Mouse (Mus musculus): ENCODE data around the gene Cnn1. TPM values are rescaled to one million over a fixed set of nuclear protein-coding genes. Genes with fewer than 3 reads are reported as not detected.
"Not testable (repeated sequence)": the region's sequence is repeated elsewhere in the genome, so short reads cannot be mapped to it uniquely, and the experiment has no call there.

The Cnn1 gene
- polyA plus RNA-seq, 1 experiment from 2014 or later: 1.5 TPM

DNA sequence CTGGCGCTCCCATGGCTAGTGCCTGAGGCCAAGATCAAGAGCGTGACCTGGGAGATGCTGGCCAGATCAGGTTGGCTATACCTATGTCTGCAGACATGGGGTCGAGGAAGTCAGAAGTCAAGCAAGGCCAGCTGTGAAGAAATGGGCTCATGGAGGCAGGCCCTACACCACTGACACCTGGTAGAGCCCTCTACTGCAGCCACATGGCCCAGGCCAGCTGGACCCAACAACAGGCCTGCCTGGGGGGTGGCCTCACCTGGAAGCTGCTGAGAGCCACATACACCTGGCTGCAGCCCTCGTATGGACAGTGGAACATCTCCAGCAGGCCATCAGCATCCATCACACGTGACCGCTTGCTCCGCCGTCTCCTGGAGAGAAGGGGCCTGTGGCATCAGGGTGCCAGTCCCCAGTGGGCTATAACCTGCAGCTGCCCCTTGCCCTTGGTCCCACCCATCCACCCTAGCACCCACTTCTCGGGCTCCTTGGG is 41.9 kb upstream of the Cnn1 start:
- peaks cover 42% of the 10 kb centered on the region for H3K36me3 ChIP-seq
- H3K27ac ChIP-seq: no peak overlapping the region
- peaks cover 45% of the 10 kb centered on the region for H3K27me3 ChIP-seq
- no peak for ATAC-seq (ENCODE audit: insufficient number of reproducible peaks, insufficient read depth, low FRiP score, low TSS enrichment, low read depth)
- 92% methylated on average over 9 of the region's 9 CpGs for WGBS
- H3K9me3 ChIP-seq: no peaks in the 10 kb centered on the region
- peaks cover 7% of the 10 kb centered on the region for H3K4me1 ChIP-seq (replicated peaks)
- no peak overlapping the region for H3K4me2 ChIP-seq
- H3K4me3 ChIP-seq (replicated peaks): no peak overlapping the region
- no peak overlapping the region for H3K9ac ChIP-seq (replicated peaks)

DNA sequence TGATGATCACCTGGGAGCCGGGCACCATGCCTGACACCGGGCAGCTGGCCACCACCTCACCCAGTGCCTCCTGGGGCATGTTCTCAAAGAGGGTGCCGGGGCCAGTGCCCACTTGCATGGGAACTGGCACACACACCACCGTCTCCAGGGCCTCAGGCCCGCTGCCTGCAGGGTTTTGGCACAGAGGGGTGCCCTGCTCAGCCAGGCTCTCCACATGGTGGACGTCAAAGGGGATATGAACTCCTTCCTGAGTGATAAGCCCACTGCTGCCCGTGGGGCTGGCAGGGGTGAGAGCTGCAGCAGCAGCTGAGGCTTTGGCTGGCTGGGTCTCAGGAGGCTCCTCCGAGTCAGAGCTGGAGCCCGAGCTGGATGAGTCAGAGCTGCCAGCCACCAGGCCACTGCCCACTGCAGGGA is 41.0 kb upstream of the Cnn1 start:
- Histone ChIP-seq H3K4me2 (no peak overlapping the region), H3K36me3 (peaks cover 51% of the 10 kb centered on the region), H3K27ac (no peak overlapping the region), H3K4me3 (replicated peaks) (no peak overlapping the region), H3K9ac (replicated peaks) (no peak overlapping the region), H3K27me3 (peaks cover 36% of the 10 kb centered on the region), H3K4me1 (replicated peaks) (peaks cover 6% of the 10 kb centered on the region; the same call in 1 of the 2 replicates), H3K9me3 (no peaks in the 10 kb centered on the region)
- 86% methylated on average over 9 of the region's 9 CpGs for WGBS
- no peak for ATAC-seq (ENCODE audit: insufficient number of reproducible peaks, insufficient read depth, low FRiP score, low TSS enrichment, low read depth)

DNA sequence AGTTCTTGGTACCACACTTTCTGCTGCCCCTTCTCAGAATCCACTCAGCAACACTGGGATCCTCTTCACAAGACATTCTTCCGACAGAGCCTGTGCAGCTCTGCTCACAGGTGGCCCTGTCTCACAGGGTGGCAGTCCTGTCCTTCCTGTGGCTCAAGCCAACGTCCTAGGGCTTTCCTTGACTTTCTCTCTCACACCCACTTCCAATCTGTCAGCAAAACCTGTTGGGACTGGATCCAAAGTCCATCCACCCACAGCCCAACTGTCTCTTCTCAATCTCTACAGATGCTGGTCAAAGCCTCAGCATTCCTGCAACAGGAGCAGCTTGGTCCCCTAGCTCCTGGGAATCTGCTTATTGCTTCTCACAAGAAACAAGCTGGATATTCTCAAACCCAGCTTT is 37.7 kb upstream of the Cnn1 start:
- no peaks in the 10 kb centered on the region for H3K4me1 ChIP-seq (replicated peaks)
- H3K36me3 ChIP-seq: peaks cover 83% of the 10 kb centered on the region
- H3K9ac ChIP-seq (replicated peaks): 0 out of 2 replicates have a peak overlapping the region, but pooled peaks have one; percentile 18
- no peak overlapping the region for H3K27ac ChIP-seq
- 78% methylated on average over 2 of the region's 2 CpGs for WGBS
- H3K9me3 ChIP-seq: no peaks in the 10 kb centered on the region
- H3K4me3 ChIP-seq (replicated peaks): no peak overlapping the region
- no peak for ATAC-seq (ENCODE audit: insufficient number of reproducible peaks, insufficient read depth, low FRiP score, low TSS enrichment, low read depth)
- H3K4me2 ChIP-seq: no peak overlapping the region
- H3K27me3 ChIP-seq: peaks cover 3% of the 10 kb centered on the region; the same call in 1 of the 2 replicates

DNA sequence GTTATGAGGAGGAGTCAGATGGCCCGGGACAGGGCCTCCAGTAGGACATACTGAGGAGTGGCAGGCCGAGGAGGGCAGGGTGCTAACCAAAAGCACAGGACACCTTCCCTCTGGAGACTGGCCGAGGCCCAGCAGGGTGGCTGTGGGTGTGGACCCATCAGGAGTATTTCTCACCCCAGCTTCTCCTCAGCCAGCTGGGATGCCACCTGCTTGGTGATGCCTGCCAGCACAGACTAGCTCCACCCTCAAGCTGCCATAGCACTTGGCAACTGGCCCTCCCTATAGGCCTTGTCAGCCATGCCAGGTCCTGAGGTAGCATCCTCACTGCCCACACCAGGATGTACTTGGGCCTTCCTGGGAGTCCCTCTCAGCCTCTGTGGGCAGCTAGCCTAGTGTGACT is 34.7 kb upstream of the Cnn1 start:
- no peaks in the 10 kb centered on the region for H3K9me3 ChIP-seq
- no peak overlapping the region for H3K27ac ChIP-seq
- ATAC-seq (ENCODE audit: insufficient number of reproducible peaks, insufficient read depth, low FRiP score, low TSS enrichment, low read depth): no peak
- 94% methylated on average over 3 of the region's 3 CpGs for WGBS
- no peak overlapping the region for H3K9ac ChIP-seq (replicated peaks)
- no peak overlapping the region for H3K4me3 ChIP-seq (replicated peaks)
- H3K27me3 ChIP-seq: no peaks in the 10 kb centered on the region
- peaks cover 78% of the 10 kb centered on the region for H3K36me3 ChIP-seq
- H3K4me2 ChIP-seq: no peak overlapping the region
- no peaks in the 10 kb centered on the region for H3K4me1 ChIP-seq (replicated peaks)

DNA sequence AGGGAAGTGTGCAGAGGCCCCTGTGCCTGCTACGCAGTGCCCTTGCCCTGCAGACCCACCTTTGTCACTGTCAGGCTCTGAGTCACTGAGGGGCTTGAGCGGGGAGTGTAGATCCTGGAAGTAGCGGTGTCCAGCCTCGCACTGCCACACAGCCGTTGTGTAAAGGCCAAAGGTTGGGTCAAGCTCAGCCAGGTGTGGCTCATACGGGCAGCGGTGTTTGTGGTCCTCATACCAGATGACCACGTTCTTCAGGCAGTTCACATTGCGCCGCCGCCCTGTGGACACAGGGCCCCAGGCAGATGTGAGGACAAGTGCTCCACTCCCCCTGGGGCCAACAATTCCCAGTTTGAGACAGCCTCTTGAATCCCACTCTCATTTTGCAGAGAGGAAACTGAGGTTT is 33.4 kb upstream of the Cnn1 start:
- WGBS: 96% methylated on average over 11 of the region's 11 CpGs
- Histone ChIP-seq H3K4me3 (replicated peaks) (no peak overlapping the region), H3K27me3 (no peaks in the 10 kb centered on the region), H3K36me3 (peaks cover 72% of the 10 kb centered on the region), H3K9ac (replicated peaks) (no peak overlapping the region), H3K4me2 (no peak overlapping the region), H3K4me1 (replicated peaks) (peaks cover 9% of the 10 kb centered on the region), H3K9me3 (no peaks in the 10 kb centered on the region), H3K27ac (no peak overlapping the region)
- ATAC-seq (ENCODE audit: insufficient number of reproducible peaks, insufficient read depth, low FRiP score, low TSS enrichment, low read depth): no peak

DNA sequence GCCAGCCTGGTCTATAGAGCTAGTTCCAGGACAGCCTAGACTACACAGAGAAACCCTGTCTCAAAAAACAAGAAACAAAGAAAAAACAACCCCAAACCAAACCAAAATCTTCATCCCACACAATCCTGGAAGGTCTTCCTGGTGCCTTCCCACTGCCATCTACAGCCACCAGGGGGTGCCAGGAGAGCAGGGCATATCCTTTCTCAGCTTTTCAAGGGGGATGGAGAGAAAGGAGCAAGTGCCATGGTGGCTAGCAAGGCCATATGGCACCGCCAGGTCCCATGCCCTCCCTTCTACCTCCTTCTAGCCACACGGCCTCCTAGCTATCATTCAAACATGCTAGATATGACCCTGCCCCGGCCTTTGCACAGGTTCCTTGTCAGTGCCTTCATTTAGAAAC is 32.6 kb upstream of the Cnn1 start:
- ATAC-seq (ENCODE audit: insufficient number of reproducible peaks, insufficient read depth, low FRiP score, low TSS enrichment, low read depth): no peak

DNA sequence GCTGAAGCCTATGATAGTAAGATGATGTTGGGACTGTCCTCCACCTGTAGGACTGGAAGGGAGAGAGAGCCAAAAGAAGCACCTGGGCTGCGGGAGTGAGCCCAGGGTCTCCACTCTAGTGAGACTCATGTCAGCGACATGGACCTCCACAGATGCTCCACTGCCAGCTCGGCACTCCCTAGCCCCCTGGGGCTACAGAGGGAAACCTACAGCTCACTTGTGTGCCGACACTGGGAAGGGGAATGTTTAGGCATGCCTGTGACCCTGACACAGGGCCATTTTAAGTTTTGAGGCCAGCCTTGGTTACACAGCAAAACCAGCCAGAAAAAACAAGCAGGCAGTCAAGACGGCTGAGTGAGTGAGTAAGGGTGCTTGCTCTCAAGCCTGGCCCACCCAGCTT is 31.8 kb upstream of the Cnn1 start:
- 82% methylated on average over 5 of the region's 5 CpGs for WGBS
- Histone ChIP-seq H3K9me3 (no peaks in the 10 kb centered on the region), H3K9ac (replicated peaks) (no peak overlapping the region), H3K27me3 (no peaks in the 10 kb centered on the region), H3K4me2 (no peak overlapping the region), H3K4me3 (replicated peaks) (no peak overlapping the region), H3K36me3 (peaks cover 60% of the 10 kb centered on the region), H3K4me1 (replicated peaks) (peaks cover 9% of the 10 kb centered on the region), H3K27ac (no peak overlapping the region)
- no peak for ATAC-seq (ENCODE audit: insufficient number of reproducible peaks, insufficient read depth, low FRiP score, low TSS enrichment, low read depth)

More for the DNA sequence above, 32.6 kb upstream of the Cnn1 start:
- Histone ChIP-seq H3K36me3 (peaks cover 65% of the 10 kb centered on the region), H3K4me1 (replicated peaks) (peaks cover 9% of the 10 kb centered on the region), H3K4me3 (replicated peaks) (no peak overlapping the region), H3K27me3 (no peaks in the 10 kb centered on the region), H3K9me3 (no peaks in the 10 kb centered on the region), H3K4me2 (no peak overlapping the region), H3K9ac (replicated peaks) (no peak overlapping the region), H3K27ac (no peak overlapping the region)
- WGBS: 73% methylated on average over 3 of the region's 3 CpGs

DNA sequence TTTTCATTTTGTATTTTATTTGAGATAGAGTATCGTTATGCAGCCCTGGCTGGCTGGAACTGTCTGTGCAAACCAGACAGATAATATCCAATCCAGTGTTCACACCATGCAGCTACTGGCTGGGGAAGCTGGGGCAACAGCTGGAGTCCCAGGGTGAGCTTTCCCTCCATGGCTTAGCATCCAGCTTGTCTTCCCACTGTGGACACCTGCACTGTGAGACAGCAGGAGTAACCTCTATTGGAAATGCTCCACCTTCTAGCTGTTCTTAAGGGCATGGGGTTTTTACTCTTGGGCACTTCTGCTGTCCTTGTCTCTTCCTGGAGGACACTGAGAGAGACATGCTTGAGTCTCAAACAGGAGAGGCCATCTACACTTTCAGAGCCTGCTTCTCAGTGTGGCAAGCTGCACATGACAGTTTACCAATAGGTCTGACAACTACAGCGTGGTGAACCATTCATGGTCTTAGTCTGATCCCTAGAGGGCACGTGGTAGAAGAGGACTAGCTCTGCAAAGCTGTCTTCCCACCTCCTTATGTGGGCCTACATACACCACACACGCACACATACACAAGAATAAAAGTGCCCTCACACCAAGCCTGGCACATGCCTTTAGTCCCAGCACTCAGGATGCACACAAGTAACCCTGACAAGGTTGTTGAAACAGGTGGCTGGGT is 29.0 kb upstream of the Cnn1 start:
- Histone ChIP-seq H3K4me3 (replicated peaks) (peak overlapping the region; percentile 70), H3K36me3 (peaks cover 52% of the 10 kb centered on the region), H3K9ac (replicated peaks) (peak overlapping the region; percentile 31; the same call in 1 of the 2 replicates), H3K4me2 (peak overlapping the region; percentile 56), H3K4me1 (replicated peaks) (peaks cover 9% of the 10 kb centered on the region), H3K27ac (peak overlapping the region; percentile 97), H3K27me3 (no peaks in the 10 kb centered on the region), H3K9me3 (no peaks in the 10 kb centered on the region)
- peak; percentile 8; the same call in 1 of the 2 replicates for ATAC-seq (ENCODE audit: insufficient number of reproducible peaks, insufficient read depth, low FRiP score, low TSS enrichment, low read depth)
- WGBS: 67% methylated on average over 4 of the region's 4 CpGs

DNA sequence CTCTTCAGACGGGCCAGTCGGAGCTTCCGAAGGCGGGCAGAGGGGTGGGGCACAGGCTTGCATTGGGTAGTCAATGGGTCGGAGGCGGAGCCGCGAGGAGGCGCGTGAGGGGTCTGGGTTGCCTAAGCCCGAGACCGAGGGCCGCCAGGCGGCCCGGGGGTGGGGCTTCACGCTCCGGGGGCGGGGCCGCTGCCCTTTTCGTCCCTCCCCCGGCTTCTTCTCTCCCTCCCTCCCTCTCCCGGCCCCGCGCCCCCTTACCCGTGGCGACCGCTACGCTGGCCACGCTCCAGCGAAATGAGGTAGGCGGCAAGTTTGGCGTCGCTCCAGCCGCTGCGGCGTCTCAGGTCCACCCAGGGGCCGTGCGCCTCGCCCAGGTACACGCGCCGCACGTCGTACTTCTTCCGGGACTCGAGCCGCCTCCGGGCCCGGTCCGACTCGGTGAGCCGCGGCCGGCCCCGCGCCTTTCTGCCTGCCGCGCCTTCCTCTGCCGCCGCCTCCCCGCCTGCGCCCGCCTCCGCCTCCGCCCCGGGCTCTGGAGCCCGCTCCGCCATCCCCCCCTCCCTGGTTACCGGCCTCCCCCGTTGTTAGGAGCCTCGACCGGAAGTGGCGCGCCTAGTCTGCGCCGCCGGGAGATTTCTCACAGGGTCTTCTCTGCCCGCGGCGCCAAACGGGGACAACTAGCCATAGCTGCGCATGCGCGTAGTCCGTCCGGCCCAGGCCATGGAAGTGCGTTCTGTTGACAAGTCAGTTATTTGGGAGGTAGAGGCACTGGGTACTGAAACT is 28.0 kb upstream of the Cnn1 start, which contains the start of the genes Gm49318 and Zfp653:
TSS of gene Gm49318 (minus strand) at position 469 of the 783 bp plus-strand sequence.
TSS of gene Zfp653 (minus strand) at position 586 of the 783 bp plus-strand sequence.
- WGBS: 0% methylated on average over 77 of the region's 87 CpGs
- Histone ChIP-seq H3K4me2 (peak within 1 kb of the TSS; percentile 56), H3K36me3 (peaks cover 44% of the 10 kb centered on the region), H3K27me3 (no peaks in the 10 kb centered on the region), H3K4me3 (replicated peaks) (peak within 1 kb of the TSS; percentile 70), H3K9ac (replicated peaks) (peak within 1 kb of the TSS; percentile 87), H3K4me1 (replicated peaks) (peaks cover 9% of the 10 kb centered on the region), H3K9me3 (no peaks in the 10 kb centered on the region), H3K27ac (peak within 1 kb of the TSS; percentile 97)
- ATAC-seq (ENCODE audit: insufficient number of reproducible peaks, insufficient read depth, low FRiP score, low TSS enrichment, low read depth): peak; percentile 97

DNA sequence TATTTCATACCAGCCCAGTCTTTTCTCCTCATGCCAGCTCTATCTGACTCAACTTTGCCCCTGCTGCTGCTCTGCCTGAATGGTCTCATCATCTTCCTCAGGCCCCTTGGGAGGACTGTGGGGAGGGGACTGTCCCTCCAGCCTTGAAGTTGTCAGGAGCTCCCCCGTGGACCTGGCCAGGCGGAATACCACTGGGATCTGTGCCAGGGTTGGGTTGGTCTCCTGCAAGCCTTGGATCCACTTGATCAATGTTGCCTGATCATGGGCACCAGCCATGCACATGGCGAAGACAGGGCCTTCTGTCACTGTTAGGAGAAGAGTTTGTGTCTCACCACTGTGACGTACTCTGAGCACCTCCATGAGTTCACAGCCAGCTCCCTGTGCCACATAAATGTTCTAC is 26.7 kb upstream of the Cnn1 start:
- Histone ChIP-seq H3K36me3 (peaks cover 43% of the 10 kb centered on the region), H3K27me3 (no peaks in the 10 kb centered on the region), H3K4me1 (replicated peaks) (peaks cover 9% of the 10 kb centered on the region), H3K4me2 (no peak overlapping the region), H3K9ac (replicated peaks) (no peak overlapping the region), H3K27ac (no peak overlapping the region), H3K9me3 (no peaks in the 10 kb centered on the region), H3K4me3 (replicated peaks) (no peak overlapping the region)
- 95% methylated on average over 4 of the region's 4 CpGs for WGBS
- ATAC-seq (ENCODE audit: insufficient number of reproducible peaks, insufficient read depth, low FRiP score, low TSS enrichment, low read depth): no peak

DNA sequence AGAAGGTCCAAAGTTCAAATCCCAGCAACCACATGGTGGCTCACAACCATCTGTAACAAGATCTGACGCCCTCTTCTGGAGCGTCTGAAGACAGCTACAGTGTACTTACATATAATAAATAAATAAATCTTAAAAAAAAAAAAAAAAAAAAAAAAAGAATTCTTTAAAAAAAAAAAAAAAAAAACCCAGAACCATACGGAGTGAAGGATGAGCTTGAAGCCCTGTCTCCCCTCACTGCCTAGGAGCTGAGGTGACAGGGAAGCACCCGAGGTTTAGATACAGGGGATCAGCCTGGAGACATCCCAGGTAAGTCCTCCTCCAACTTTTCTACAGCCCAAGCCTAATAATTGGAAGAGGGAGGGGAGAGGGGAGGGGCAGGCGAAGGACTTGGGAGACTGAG is 23.2 kb upstream of the Cnn1 start:
- not testable (repeated sequence) for H3K4me2 ChIP-seq; ATAC-seq (ENCODE audit: insufficient number of reproducible peaks, insufficient read depth, low FRiP score, low TSS enrichment, low read depth); H3K27me3 ChIP-seq; H3K9ac ChIP-seq (replicated peaks); H3K27ac ChIP-seq; H3K9me3 ChIP-seq; H3K4me3 ChIP-seq (replicated peaks); H3K4me1 ChIP-seq (replicated peaks)
- peaks cover 46% of the 10 kb centered on the region for H3K36me3 ChIP-seq
- WGBS: 79% methylated on average over 5 of the region's 5 CpGs
